Mouse (Mus musculus): ENCODE measurements around the gene Aknad1. TPM values are rescaled to one million over a fixed set of nuclear protein-coding genes. Genes with fewer than 3 reads are reported as not detected.
A peak's percentile ranks its signal among the peaks of the same experiment; 100 is the strongest.

Gene Aknad1
- polyA plus RNA-seq, 1 experiment = 0.79 TPM

GRCm38 (mm10) chr3:108781238-108781883 is 41.9 kb downstream of the Aknad1 start:
- Histone ChIP-seq H3K27ac (ENCODE audit: insufficient read depth, low read length) (peak overlapping the region; percentile 98), H3K4me3 (ENCODE audit: insufficient read depth, low read length) (no peak overlapping the region), H3K4me1 (ENCODE audit: control insufficient read depth, insufficient read depth, low read length) (peaks cover 12% of the 10 kb centered on the region)
- TF ChIP-seq POLR2A (IDR thresholded peaks at IDR 0.05; ENCODE audit: low read depth, low read length) (peak; percentile 73), CTCF (IDR thresholded peaks at IDR 0.05; ENCODE audit: borderline replicate concordance, insufficient read depth, low read length) (no peak)

- no peak overlapping the region for H3K4me3 ChIP-seq (ENCODE audit: insufficient read depth, low read length)
- TF ChIP-seq CTCF (IDR thresholded peaks at IDR 0.05; ENCODE audit: borderline replicate concordance, insufficient read depth, low read length) (no peak), POLR2A (IDR thresholded peaks at IDR 0.05; ENCODE audit: low read depth, low read length) (no peak)
- H3K27ac ChIP-seq (ENCODE audit: insufficient read depth, low read length) = peak overlapping the region; percentile 98
- peaks cover 12% of the 10 kb centered on the region for H3K4me1 ChIP-seq (ENCODE audit: control insufficient read depth, insufficient read depth, low read length)
Measured at GRCm38 (mm10) chr3:108781884-108782270, 42.4 kb downstream of the Aknad1 start.

- peak overlapping the region; percentile 71 for H3K27ac ChIP-seq (ENCODE audit: insufficient read depth, low read length)
- peaks cover 12% of the 10 kb centered on the region for H3K4me1 ChIP-seq (ENCODE audit: control insufficient read depth, insufficient read depth, low read length)
- TF ChIP-seq CTCF (IDR thresholded peaks at IDR 0.05; ENCODE audit: borderline replicate concordance, insufficient read depth, low read length) (no peak), POLR2A (IDR thresholded peaks at IDR 0.05; ENCODE audit: low read depth, low read length) (no peak)
Measured at GRCm38 (mm10) chr3:108782364-108782895, 43.0 kb downstream of the Aknad1 start.

GRCm38 (mm10) chr3:108786520-108786919 is 47.1 kb downstream of the Aknad1 start:
- H3K27ac ChIP-seq (ENCODE audit: insufficient read depth, low read length) = no peak overlapping the region

More at GRCm38 (mm10) chr3:108782364-108782895, 43.0 kb downstream of the Aknad1 start:
- H3K4me3 ChIP-seq (ENCODE audit: insufficient read depth, low read length) = no peak overlapping the region

GRCm38 (mm10) chr3:108787754-108788454 is 48.4 kb downstream of the Aknad1 start:
- H3K27ac ChIP-seq (ENCODE audit: insufficient read depth, low read length) = peak overlapping the region; percentile 7; the same call in 1 of the 2 replicates

More at GRCm38 (mm10) chr3:108786520-108786919, 47.1 kb downstream of the Aknad1 start:
- no peaks in the 10 kb centered on the region for H3K4me1 ChIP-seq (ENCODE audit: control insufficient read depth, insufficient read depth, low read length)
- no peak for TF ChIP-seq POLR2A (IDR thresholded peaks at IDR 0.05; ENCODE audit: low read depth, low read length)
- no peak for TF ChIP-seq CTCF (IDR thresholded peaks at IDR 0.05; ENCODE audit: borderline replicate concordance, insufficient read depth, low read length)
- no peak overlapping the region for H3K4me3 ChIP-seq (ENCODE audit: insufficient read depth, low read length)

GRCm38 (mm10) chr3:108788455-108788794 is 49.0 kb downstream of the Aknad1 start:
- TF ChIP-seq CTCF (IDR thresholded peaks at IDR 0.05; ENCODE audit: borderline replicate concordance, insufficient read depth, low read length) (no peak), POLR2A (IDR thresholded peaks at IDR 0.05; ENCODE audit: low read depth, low read length) (no peak)
- H3K4me1 ChIP-seq (ENCODE audit: control insufficient read depth, insufficient read depth, low read length) = 0 out of 2 replicates have a peak, but pooled peaks cover 3% of the 10 kb centered on the region
- H3K27ac ChIP-seq (ENCODE audit: insufficient read depth, low read length) = no peak overlapping the region

More at GRCm38 (mm10) chr3:108787754-108788454, 48.4 kb downstream of the Aknad1 start:
- Histone ChIP-seq H3K4me1 (ENCODE audit: control insufficient read depth, insufficient read depth, low read length) (0 out of 2 replicates have a peak, but pooled peaks cover 3% of the 10 kb centered on the region), H3K4me3 (ENCODE audit: insufficient read depth, low read length) (no peak overlapping the region)
- TF ChIP-seq CTCF (IDR thresholded peaks at IDR 0.05; ENCODE audit: borderline replicate concordance, insufficient read depth, low read length) (no peak), POLR2A (IDR thresholded peaks at IDR 0.05; ENCODE audit: low read depth, low read length) (no peak)

GRCm38 (mm10) chr3:108789299-108789698 is 49.8 kb downstream of the Aknad1 start:
- no peak for TF ChIP-seq POLR2A (IDR thresholded peaks at IDR 0.05; ENCODE audit: low read depth, low read length)
- TF ChIP-seq CTCF (IDR thresholded peaks at IDR 0.05; ENCODE audit: borderline replicate concordance, insufficient read depth, low read length) = no peak
- H3K4me1 ChIP-seq (ENCODE audit: control insufficient read depth, insufficient read depth, low read length) = 0 out of 2 replicates have a peak, but pooled peaks cover 3% of the 10 kb centered on the region
- no peak overlapping the region for H3K27ac ChIP-seq (ENCODE audit: insufficient read depth, low read length)
- H3K4me3 ChIP-seq (ENCODE audit: insufficient read depth, low read length) = no peak overlapping the region

More at GRCm38 (mm10) chr3:108788455-108788794, 49.0 kb downstream of the Aknad1 start:
- H3K4me3 ChIP-seq (ENCODE audit: insufficient read depth, low read length) = no peak overlapping the region

- H3K4me3 ChIP-seq (ENCODE audit: insufficient read depth, low read length) = no peak overlapping the region
- H3K4me1 ChIP-seq (ENCODE audit: control insufficient read depth, insufficient read depth, low read length) = 0 out of 2 replicates have a peak, but pooled peaks cover 3% of the 10 kb centered on the region
- H3K27ac ChIP-seq (ENCODE audit: insufficient read depth, low read length) = no peak overlapping the region
- TF ChIP-seq CTCF (IDR thresholded peaks at IDR 0.05; ENCODE audit: borderline replicate concordance, insufficient read depth, low read length) = no peak
- TF ChIP-seq POLR2A (IDR thresholded peaks at IDR 0.05; ENCODE audit: low read depth, low read length) = no peak
Measured at GRCm38 (mm10) chr3:108790499-108790898, 51.0 kb downstream of the Aknad1 start.

- Histone ChIP-seq H3K4me3 (ENCODE audit: insufficient read depth, low read length) (no peak overlapping the region), H3K4me1 (ENCODE audit: control insufficient read depth, insufficient read depth, low read length) (0 out of 2 replicates have a peak, but pooled peaks cover 3% of the 10 kb centered on the region), H3K27ac (ENCODE audit: insufficient read depth, low read length) (peak overlapping the region; percentile 60; the same call in 1 of the 2 replicates)
- no peak for TF ChIP-seq POLR2A (IDR thresholded peaks at IDR 0.05; ENCODE audit: low read depth, low read length)
Measured at GRCm38 (mm10) chr3:108791054-108791706, 51.7 kb downstream of the Aknad1 start.

Measured in embryonic fibroblast, embryonic 13.5 days (primary cell).